Mouse (Mus musculus) stomach, postnatal 0 days (tissue): ENCODE data around the gene Mcemp1. TPM values are rescaled to one million over a fixed set of nuclear protein-coding genes. Genes with fewer than 3 reads are reported as not detected.

Experiments used
- ATAC-seq: fragments of 200-750 bp; cut with Nextera tagmentation; 2 replicates; pipeline ENCODE4 v1.8.0; 2017; ENCODE audit not compliant: low FRiP score, low TSS enrichment
- DNase-seq: peaks from one replicate; pipeline ENCODE4 v3.0.0-alpha.2; 2016; ENCODE audit warnings: low spot score
- H3K27ac ChIP-seq: fragments of 300-500 bp; sonication (generic); replicated peaks from 2 replicates; pipeline ENCODE4 v1.5.1; 2014; ENCODE audit warnings: mild to moderate bottlenecking, control low read depth
- H3K27me3 ChIP-seq: fragments of 300-500 bp; sonication (generic); 2 replicates; pipeline ENCODE4 v1.6.1; 2014; ENCODE audit warnings: low read length; ENCODE audit not compliant: control insufficient read depth, insufficient read depth
- H3K36me3 ChIP-seq: fragments of 300-500 bp; sonication (generic); 2 replicates; pipeline ENCODE4 v1.6.1; 2014; ENCODE audit warnings: low read length, mixed read lengths; ENCODE audit not compliant: control insufficient read depth, insufficient read depth
- H3K4me1 ChIP-seq: fragments of 300-500 bp; sonication (generic); replicated peaks from 2 replicates; pipeline ENCODE4 v1.6.1; 2014; ENCODE audit warnings: antibody characterized with exemption; ENCODE audit not compliant: control insufficient read depth, insufficient read depth
- H3K4me2 ChIP-seq: fragments of 300-500 bp; sonication (generic); replicated peaks from 2 replicates; pipeline ENCODE4 v1.6.1; 2014; ENCODE audit warnings: low read depth, mild to moderate bottlenecking, control low read depth, moderate library complexity
- H3K4me3 ChIP-seq: fragments of 300-500 bp; sonication (generic); 2 replicates; pipeline ENCODE4 v1.5.1; 2014; ENCODE audit warnings: low read depth, low read length, control low read depth
- H3K9ac ChIP-seq: fragments of 300-500 bp; sonication (generic); 2 replicates; pipeline ENCODE4 v1.6.1; 2014; ENCODE audit warnings: mild to moderate bottlenecking, low read length, control low read depth, mixed read lengths
- H3K9me3 ChIP-seq: fragments of 300-500 bp; sonication (generic); 2 replicates; pipeline ENCODE4 v1.6.1; 2016; ENCODE audit warnings: low read length; ENCODE audit not compliant: control insufficient read depth
- CTCF ChIP-seq: IDR thresholded peaks from 2 replicates; pipeline ENCODE4 v1.5.1; 2016; ENCODE audit warnings: antibody characterized with exemption, low read depth, mild to moderate bottlenecking, moderate library complexity
- EP300 ChIP-seq: optimal IDR thresholded peaks from 2 replicates; pipeline ENCODE3; 2016; ENCODE audit warnings: antibody characterized with exemption
- WGBS: fragments of 180-500 bp; shearing (Covaris S2); extraction: QIAGEN DNeasy Blood & Tissue Kit; methylation state at CpG from one replicate; pipeline ENCODE4 v1.1.7; 2014; 5-methylcytosine and 5-hydroxymethylcytosine counted together
- polyA plus RNA-seq: library from polyadenylated mRNA; unstranded; fragments of >200 nt; fragmentation: Nextera tagmentation; extraction: Ambion mirVana; gene quantifications from 2 replicates; pipeline ENCODE4 v1.2.1, GENCODE M21; 2015

Mcemp1 gene
- polyA plus RNA-seq, result 0.11 and 0.15 TPM in 2 replicates

GRCm38 (mm10) chr8:3665507-3665906, at the start of gene Mcemp1:
Gene Mcemp1 (plus strand): TSS chr8:3665754.
- Histone ChIP-seq H3K27ac (no peak within 1 kb of the TSS), H3K9me3 (no peaks in the 10 kb centered on the region), H3K27me3 (no peaks in the 10 kb centered on the region), H3K36me3 (no peaks in the 10 kb centered on the region), H3K4me3 (no peak within 1 kb of the TSS), H3K9ac (no peak within 1 kb of the TSS), H3K4me1 (no peaks in the 10 kb centered on the region), H3K4me2 (no peak within 1 kb of the TSS)
- TF ChIP-seq EP300, result no peak
- WGBS, result 72% methylated on average over 6 of the region's 6 CpGs
- DNase-seq (no peak), ATAC-seq (no peak)

- Histone ChIP-seq H3K9me3 (no peaks in the 10 kb centered on the region), H3K27me3 (no peaks in the 10 kb centered on the region), H3K4me1 (no peaks in the 10 kb centered on the region), H3K27ac (0 out of 2 replicates have a peak within 1 kb of the TSS, but pooled peaks have one; percentile 3), H3K36me3 (peaks cover 17% of the 10 kb centered on the region), H3K9ac (peak within 1 kb of the TSS; percentile 78), H3K4me3 (peak within 1 kb of the TSS; percentile 70), H3K4me2 (peak within 1 kb of the TSS; percentile 78)
- TF ChIP-seq CTCF (no peak), EP300 (no peak)
- WGBS, result under 1% methylated on average over 37 of the region's 37 CpGs
- peak; percentile 100 for DNase-seq
- peak; percentile 98 for ATAC-seq
Measured at GRCm38 (mm10) chr8:3621199-3621970, 44.2 kb upstream of the Mcemp1 start, which contains the start of the genes Xab2 and Pet100. Gene Xab2 (minus strand): TSS chr8:3621316. Gene Pet100 (plus strand): TSS chr8:3621548.

- no peak for TF ChIP-seq EP300
- no peak for TF ChIP-seq CTCF
- H3K4me3 ChIP-seq, result no peak overlapping the region
- H3K4me1 ChIP-seq, result no peaks in the 10 kb centered on the region
- peak overlapping the region; percentile 78 for H3K4me2 ChIP-seq
- no peak for ATAC-seq
- no peaks in the 10 kb centered on the region for H3K27me3 ChIP-seq
- no peak overlapping the region for H3K9ac ChIP-seq
- DNase-seq, result no peak
- peaks cover 12% of the 10 kb centered on the region for H3K36me3 ChIP-seq
- no peak overlapping the region for H3K27ac ChIP-seq
- 65% methylated on average over 8 of the region's 8 CpGs for WGBS
- H3K9me3 ChIP-seq, result no peaks in the 10 kb centered on the region
Measured at GRCm38 (mm10) chr8:3622119-3622518, 43.4 kb upstream of the Mcemp1 start.

GRCm38 (mm10) chr8:3625445-3625844, 40.1 kb upstream of the Mcemp1 start, which contains the start of gene Pcp2:
Gene Pcp2 (minus strand): TSS chr8:3625545.
- Histone ChIP-seq H3K4me1 (no peaks in the 10 kb centered on the region), H3K4me3 (no peak within 1 kb of the TSS), H3K9me3 (no peaks in the 10 kb centered on the region), H3K4me2 (no peak within 1 kb of the TSS), H3K36me3 (no peaks in the 10 kb centered on the region), H3K27ac (no peak within 1 kb of the TSS), H3K9ac (no peak within 1 kb of the TSS), H3K27me3 (no peaks in the 10 kb centered on the region)
- no peak for TF ChIP-seq CTCF
- no peak for TF ChIP-seq EP300
- no peak for DNase-seq
- ATAC-seq, result no peak
- WGBS, result 77% methylated on average over 1 of the region's 1 CpGs

- Histone ChIP-seq H3K9ac (no peak overlapping the region), H3K27ac (no peak overlapping the region), H3K27me3 (no peaks in the 10 kb centered on the region), H3K9me3 (no peaks in the 10 kb centered on the region), H3K4me3 (no peak overlapping the region), H3K4me1 (no peaks in the 10 kb centered on the region), H3K36me3 (no peaks in the 10 kb centered on the region), H3K4me2 (no peak overlapping the region)
- TF ChIP-seq CTCF, result no peak
- ATAC-seq (no peak), DNase-seq (no peak)
- WGBS, result 49% methylated on average over 5 of the region's 5 CpGs
Measured at GRCm38 (mm10) chr8:3626971-3627370, 38.6 kb upstream of the Mcemp1 start.

GRCm38 (mm10) chr8:3628014-3628413, 37.5 kb upstream of the Mcemp1 start:
- H3K27ac ChIP-seq, result no peak overlapping the region
- H3K9me3 ChIP-seq, result no peaks in the 10 kb centered on the region
- no peaks in the 10 kb centered on the region for H3K27me3 ChIP-seq
- TF ChIP-seq CTCF (peak; percentile 76), EP300 (no peak)
- no peak overlapping the region for H3K4me3 ChIP-seq
- 26% methylated on average over 5 of the region's 5 CpGs for WGBS
- ATAC-seq (peak; percentile 49), DNase-seq (peak; percentile 68)
- H3K9ac ChIP-seq, result no peak overlapping the region
- H3K4me2 ChIP-seq, result no peak overlapping the region
- no peaks in the 10 kb centered on the region for H3K36me3 ChIP-seq
- H3K4me1 ChIP-seq, result no peaks in the 10 kb centered on the region
